In genomic region chr5:121326079-121326805, GRCm38 (mm10) we compare ENCODE assay signal across 31 mouse cellular contexts. TPM values are rescaled to one million over a fixed set of nuclear protein-coding genes. Genes with fewer than 3 reads are reported as not detected.
A peak's percentile ranks its signal among the peaks of the same experiment; 100 is the strongest.
DNase-seq lines count a peak whose midpoint lies in the region; ATAC-seq lines count a peak whose summit lies in the region.
"Had no signal": no experiment of that assay in that cellular context is flagged by ENCODE, and none has a peak within 500 bp of the region (broad histone marks: within the 10 kb centered on the region; RNA-seq: fewer than 3 reads in every experiment).

No protein-coding gene starts in this region.

- peak; percentile 46; the same call in 1 of the 2 replicates for ATAC-seq in forebrain, embryonic 15.5 days (replicated peaks)
- ATAC-seq in forebrain, embryonic 12.5 days (ENCODE audit: low FRiP score) = no peak
- ATAC-seq in monocyte, adult 5-6 weeks (replicated peaks; ENCODE audit: insufficient number of reproducible peaks, low FRiP score, low TSS enrichment, poor library complexity, severe bottlenecking) = peak; percentile 19; the same call in 1 of the 2 replicates
- ATAC-seq: activated CD4-positive, CD25-positive, alpha-beta regulatory T cell, adult 4 months; hindbrain, embryonic 16.5 days; midbrain, embryonic 16.5 days had no signal

- peaks cover 84% of the 10 kb centered on the region for H3K36me3 ChIP-seq in forebrain, embryonic 15.5 days
- H3K36me3 ChIP-seq in forebrain, embryonic 12.5 days (replicated peaks) = peaks cover 88% of the 10 kb centered on the region

- H3K9me3 ChIP-seq in forebrain, embryonic 15.5 days = no peaks in the 10 kb centered on the region
- no peaks in the 10 kb centered on the region for H3K9me3 ChIP-seq in forebrain, embryonic 12.5 days
- H3K9me3 ChIP-seq: heart, embryonic 10.5 days; heart, embryonic 15.5 days; kidney, embryonic 15.5 days; limb, embryonic 12.5 days; liver, embryonic 15.5 days had no signal

- no peak overlapping the region for H3K9ac ChIP-seq in forebrain, embryonic 15.5 days (replicated peaks)
- no peak overlapping the region for H3K9ac ChIP-seq in forebrain, embryonic 12.5 days
- H3K9ac ChIP-seq: heart, embryonic 15.5 days; kidney, embryonic 15.5 days; limb, embryonic 12.5 days; liver, embryonic 15.5 days; lung, embryonic 14.5 days had no signal

- 0 out of 2 replicates have a peak overlapping the region, but pooled peaks have one; percentile 37 for H3K27ac ChIP-seq in forebrain, embryonic 15.5 days (replicated peaks)
- no peak overlapping the region for H3K27ac ChIP-seq in forebrain, embryonic 12.5 days
- H3K27ac ChIP-seq: heart, embryonic 10.5 days; heart, embryonic 15.5 days; kidney, embryonic 15.5 days; left cerebral cortex, adult 2 months; limb, embryonic 12.5 days; liver, embryonic 15.5 days had no signal

- WGBS in forebrain, embryonic 15.5 days = 80% methylated on average over 14 of the region's 14 CpGs
- 88% methylated on average over 14 of the region's 14 CpGs for WGBS in forebrain, embryonic 12.5 days

- H3K4me1 ChIP-seq in forebrain, embryonic 15.5 days = 0 out of 2 replicates have a peak, but pooled peaks cover 2% of the 10 kb centered on the region
- H3K4me1 ChIP-seq in forebrain, embryonic 12.5 days = no peaks in the 10 kb centered on the region
- H3K4me1 ChIP-seq: heart, embryonic 10.5 days; kidney, embryonic 15.5 days; limb, embryonic 12.5 days; liver, embryonic 15.5 days had no signal

- no peak overlapping the region for H3K4me3 ChIP-seq in forebrain, embryonic 15.5 days
- H3K4me3 ChIP-seq in forebrain, embryonic 12.5 days (replicated peaks) = no peak overlapping the region
- H3K4me3 ChIP-seq: erythroblast, embryonic 14.5 days; heart, embryonic 10.5 days; heart, embryonic 15.5 days; kidney, embryonic 15.5 days; left cerebral cortex, adult 2 months; limb, embryonic 12.5 days; liver, embryonic 15.5 days; myocyte had no signal

- H3K4me2 ChIP-seq in forebrain, embryonic 15.5 days (replicated peaks) = no peak overlapping the region
- H3K4me2 ChIP-seq in forebrain, embryonic 12.5 days = no peak overlapping the region
- H3K4me2 ChIP-seq: heart, embryonic 15.5 days; kidney, embryonic 15.5 days; limb, embryonic 12.5 days; liver, embryonic 15.5 days; lung, embryonic 14.5 days; midbrain, embryonic 11.5 days had no signal

- H3K27me3 ChIP-seq in forebrain, embryonic 15.5 days = no peaks in the 10 kb centered on the region
- H3K27me3 ChIP-seq in forebrain, embryonic 12.5 days = no peaks in the 10 kb centered on the region
- H3K27me3 ChIP-seq: heart, embryonic 15.5 days; kidney, embryonic 15.5 days; limb, embryonic 12.5 days; liver, embryonic 15.5 days had no signal

- DNase-seq in ES-CJ7 (ENCODE audit: low read depth, low spot score) = peak; percentile 59
- DNase-seq in brain, adult 2 months (ENCODE audit: low read depth, low spot score) = peak; percentile 35
- DNase-seq in cerebellum, postnatal 4 days (ENCODE audit: low spot score in 2 of 2) = no peak
- DNase-seq in adrenal gland, adult 8-10 months = no peak
- DNase-seq: adrenal gland, adult 2 months; cerebellum, adult 11 months; cerebellum, postnatal 14 days; gastrocnemius, postnatal 14 days; heart, adult 11 months; kidney, adult 18-20 months; kidney, postnatal 25 days; lung, embryonic 14.5 days; lung, postnatal 14 days; right cerebral cortex, postnatal 25 days; thymus, adult 18-20 months; thymus, postnatal 36 days had no signal

RNA-seq across cellular contexts. Expression of gene Trafd1, which starts 59.2 kb away (rescaled TPM):
- polyA plus RNA-seq in forebrain, embryonic 15.5 days (2015; fragmentation: Nextera tagmentation; extraction: Ambion mirVana) = 138 and 142 TPM in 2 replicates
- 103 and 109 TPM in 2 replicates for polyA plus RNA-seq in forebrain, embryonic 12.5 days (2016; fragmentation: Nextera tagmentation; extraction: Ambion mirVana)
- total RNA-seq in monocyte, adult 5-6 weeks (2017) = 146 to 183 TPM (median 155 TPM) in 3 replicates
- 10 to 100 TPM; 37.0 to 67.7 (median 52.0) TPM for total RNA-seq in adrenal gland, adult 8-10 months (2022)

Comparison
In these comparisons a context has a peak if more than half of its experiments do, and no peak if none do; other contexts are left out.
1. DNase-seq: peak in ES-CJ7 (single experiment) and brain, adult 2 months (single experiment); none in cerebellum, postnatal 4 days (0 of 2) and adrenal gland, adult 8-10 months (single experiment).